Mouse (Mus musculus) cortical plate, adult 2 months (tissue): Measurements from ENCODE around the gene Cmss1.

Experiments used
- CTCF ChIP-seq: fragments of 200-500 bp; IDR thresholded peaks from 2 replicates; pipeline ENCODE4 v1.5.1; 2011; ENCODE audit warnings: mild to moderate bottlenecking, control low read depth, low read length; ENCODE audit not compliant: insufficient read depth; ENCODE audit errors: extremely low read depth
- POLR2A ChIP-seq: fragments of 200-500 bp; IDR thresholded peaks from 2 replicates; pipeline ENCODE4 v1.6.1; 2011; ENCODE audit warnings: mild to moderate bottlenecking, low read length, control low read depth; ENCODE audit not compliant: insufficient read depth; ENCODE audit errors: extremely low read depth

DNA sequence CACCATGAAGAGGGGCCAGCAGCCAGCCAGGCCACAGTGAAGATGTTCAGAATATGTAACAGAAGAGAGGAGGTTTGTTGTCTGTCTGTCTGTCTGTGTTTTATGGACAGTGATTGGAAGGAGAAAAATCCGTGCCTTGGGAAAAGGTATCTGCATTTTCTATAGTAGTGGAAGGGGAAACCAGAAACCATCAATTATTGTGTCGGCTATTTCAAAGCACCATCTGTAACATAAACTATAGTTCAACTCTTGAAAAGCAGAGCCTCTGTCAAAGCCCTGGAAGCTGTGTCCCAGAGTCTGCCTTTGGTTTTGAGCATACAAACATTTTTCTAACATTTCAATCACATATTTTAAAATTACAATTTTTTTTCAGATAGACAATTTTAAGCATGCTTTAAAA lies 55.8 kb downstream of the Cmss1 start:
- TF ChIP-seq POLR2A (no peak), CTCF (no peak)
